Mouse (Mus musculus) kidney, postnatal 0 days (tissue): ENCODE measurements around the gene Nuak2. TPM values are rescaled to one million over a fixed set of nuclear protein-coding genes. Genes with fewer than 3 reads are reported as not detected.
A peak's percentile ranks its signal among the peaks of the same experiment; 100 is the strongest.

Source experiments
- ATAC-seq: fragments of 200-750 bp; cut with Nextera tagmentation; replicated peaks from 2 replicates; pipeline ENCODE4 v1.8.0; 2017; ENCODE audit warnings: low read depth, moderate number of reproducible peaks, moderate TSS enrichment, moderate library complexity; ENCODE audit not compliant: low FRiP score
- DNase-seq: peaks from one replicate; pipeline ENCODE4 v3.0.0-alpha.2; 2016; ENCODE audit warnings: low spot score
- H3K27ac ChIP-seq: fragments of 300-500 bp; sonication (generic); 2 replicates; pipeline ENCODE4 v1.5.1; 2014; ENCODE audit warnings: mild to moderate bottlenecking
- H3K27me3 ChIP-seq: fragments of 300-500 bp; sonication (generic); 2 replicates; pipeline ENCODE4 v1.6.1; 2014; ENCODE audit warnings: low read length, mixed read lengths; ENCODE audit not compliant: insufficient read depth
- H3K36me3 ChIP-seq: fragments of 300-500 bp; sonication (generic); 2 replicates; pipeline ENCODE4 v1.6.1; 2014; ENCODE audit warnings: low read length, mixed read lengths; ENCODE audit not compliant: insufficient read depth
- H3K4me1 ChIP-seq: fragments of 300-500 bp; sonication (generic); replicated peaks from 2 replicates; pipeline ENCODE4 v1.6.1; 2014; ENCODE audit warnings: antibody characterized with exemption, low read length, mixed read lengths; ENCODE audit not compliant: insufficient read depth
- H3K4me2 ChIP-seq: fragments of 300-500 bp; sonication (generic); 2 replicates; pipeline ENCODE4 v1.6.1; 2014; ENCODE audit warnings: mild to moderate bottlenecking, low read length, moderate library complexity, mixed read lengths
- H3K4me3 ChIP-seq: fragments of 300-500 bp; sonication (generic); replicated peaks from 2 replicates; pipeline ENCODE4 v1.5.1; 2014; ENCODE audit warnings: low read depth, low read length
- H3K9ac ChIP-seq: fragments of 300-500 bp; sonication (generic); 2 replicates; pipeline ENCODE4 v1.6.1; 2014; ENCODE audit warnings: low read depth, low read length
- H3K9me3 ChIP-seq: fragments of 300-500 bp; sonication (generic); replicated peaks from 2 replicates; pipeline ENCODE4 v1.6.1; 2016; ENCODE audit warnings: low read length, inconsistent platforms, mixed read lengths
- CTCF ChIP-seq: IDR thresholded peaks from 2 replicates; pipeline ENCODE4 v1.5.1; 2016; ENCODE audit warnings: antibody characterized with exemption, low read depth, mild to moderate bottlenecking, moderate library complexity
- WGBS: fragments of 180-500 bp; shearing (Covaris S2); extraction: QIAGEN DNeasy Blood & Tissue Kit; methylation state at CpG from one replicate; pipeline ENCODE4 v1.1.7; 2014; 5-methylcytosine and 5-hydroxymethylcytosine counted together
- polyA plus RNA-seq: library from polyadenylated mRNA; unstranded; fragments of >200 nt; fragmentation: Nextera tagmentation; extraction: Ambion mirVana; gene quantifications from 2 replicates; pipeline ENCODE4 v1.2.1, GENCODE M21; 2015

Gene Nuak2
- polyA plus RNA-seq, 1 experiment from 2014 or later: 8.7 TPM

- H3K9me3 ChIP-seq: no peaks in the 10 kb centered on the region
- WGBS: 44% methylated on average over 5 of the region's 5 CpGs
- no peak overlapping the region for H3K9ac ChIP-seq
- DNase-seq (peak; percentile 54), ATAC-seq (0 out of 2 replicates have a peak, but pooled peaks have one; percentile 22)
- peaks cover 23% of the 10 kb centered on the region for H3K4me1 ChIP-seq
- no peak overlapping the region for H3K27ac ChIP-seq
- H3K4me2 ChIP-seq: no peak overlapping the region
- no peak for TF ChIP-seq CTCF
- H3K36me3 ChIP-seq: no peaks in the 10 kb centered on the region
- no peaks in the 10 kb centered on the region for H3K27me3 ChIP-seq
- H3K4me3 ChIP-seq: no peak overlapping the region
Observed at GRCm38 (mm10) chr1:132319242-132319641, 3.3 kb downstream of the Nuak2 start.

DNA sequence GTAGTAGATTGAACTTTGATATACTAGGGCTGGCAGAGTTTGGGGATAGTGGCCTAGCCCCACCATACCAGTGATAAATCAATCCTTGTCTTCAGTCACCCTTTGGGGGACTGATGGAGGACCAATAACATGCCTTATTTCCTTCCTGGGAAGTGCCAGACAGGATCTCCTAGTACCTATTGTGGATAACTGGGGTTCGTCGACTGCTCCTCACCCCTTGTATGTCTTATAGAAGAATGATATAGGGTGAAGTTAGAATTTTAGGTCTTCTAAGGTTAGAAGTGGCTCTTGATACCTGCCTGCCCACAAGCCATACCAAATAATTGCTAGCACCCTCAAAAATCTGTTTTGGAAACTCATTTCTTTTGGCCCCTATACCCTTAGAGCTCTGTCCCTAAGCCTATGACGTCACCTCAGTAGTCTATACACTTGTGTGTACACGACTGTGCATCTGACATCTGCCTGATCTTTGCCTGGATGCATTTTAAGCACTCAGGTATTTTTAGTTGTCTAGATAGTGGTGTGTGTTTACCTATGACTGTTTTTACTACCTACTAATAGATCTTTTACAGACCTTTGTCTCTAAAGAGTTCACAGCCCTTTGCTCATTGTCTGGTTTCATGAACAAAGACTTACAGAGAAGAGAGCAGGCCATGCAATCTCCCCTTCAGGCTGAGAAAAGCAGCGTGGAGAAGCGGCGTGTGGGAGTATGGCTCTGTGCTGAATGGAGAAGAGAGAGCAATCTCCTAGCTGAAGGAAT, 6.1 kb downstream of the Nuak2 start:
- Histone ChIP-seq H3K27me3 (no peaks in the 10 kb centered on the region), H3K36me3 (no peaks in the 10 kb centered on the region), H3K27ac (0 out of 2 replicates have a peak overlapping the region, but pooled peaks have one; percentile 25), H3K9me3 (no peaks in the 10 kb centered on the region), H3K9ac (no peak overlapping the region), H3K4me2 (no peak overlapping the region), H3K4me3 (no peak overlapping the region), H3K4me1 (peaks cover 22% of the 10 kb centered on the region)
- 64% methylated on average over 7 of the region's 7 CpGs for WGBS
- TF ChIP-seq CTCF: no peak
- no peak for DNase-seq
- no peak for ATAC-seq

GRCm38 (mm10) chr1:132322711-132323542, 7.0 kb downstream of the Nuak2 start:
- no peak overlapping the region for H3K9ac ChIP-seq
- DNase-seq: peak; percentile 63
- ATAC-seq: no peak
- H3K4me3 ChIP-seq: no peak overlapping the region
- no peaks in the 10 kb centered on the region for H3K9me3 ChIP-seq
- H3K4me2 ChIP-seq: no peak overlapping the region
- TF ChIP-seq CTCF: no peak
- H3K27me3 ChIP-seq: no peaks in the 10 kb centered on the region
- 0 out of 2 replicates have a peak overlapping the region, but pooled peaks have one; percentile 25 for H3K27ac ChIP-seq
- no peaks in the 10 kb centered on the region for H3K36me3 ChIP-seq
- H3K4me1 ChIP-seq: peaks cover 21% of the 10 kb centered on the region
- 41% methylated on average over 13 of the region's 13 CpGs for WGBS

DNA sequence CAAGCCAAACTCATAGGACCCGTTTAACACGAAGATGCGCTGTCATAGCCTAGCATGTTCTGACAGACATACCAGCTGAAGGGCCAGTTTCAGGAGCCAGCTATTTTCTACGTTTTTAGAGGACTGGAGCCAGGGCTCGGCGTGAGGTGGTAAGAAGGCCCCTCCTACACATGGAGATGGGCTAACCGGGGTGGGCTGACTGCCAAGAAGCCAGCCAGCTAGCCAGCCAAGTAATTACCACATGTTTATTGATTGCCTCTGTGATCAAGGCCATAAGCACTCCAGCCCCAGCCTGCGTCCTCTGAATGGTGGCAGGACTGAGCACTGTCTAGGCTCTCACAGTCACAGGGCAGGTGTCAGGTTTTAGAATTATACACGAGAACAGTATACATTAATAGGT, 10.9 kb downstream of the Nuak2 start:
- peaks cover 13% of the 10 kb centered on the region; the same call in 1 of the 2 replicates for H3K4me1 ChIP-seq
- H3K4me2 ChIP-seq: no peak overlapping the region
- 44% methylated on average over 9 of the region's 9 CpGs for WGBS
- H3K9ac ChIP-seq: no peak overlapping the region
- no peak overlapping the region for H3K27ac ChIP-seq
- no peaks in the 10 kb centered on the region for H3K9me3 ChIP-seq
- peaks cover 4% of the 10 kb centered on the region; the same call in 1 of the 2 replicates for H3K36me3 ChIP-seq
- DNase-seq: no peak
- no peaks in the 10 kb centered on the region for H3K27me3 ChIP-seq
- no peak for ATAC-seq
- no peak for TF ChIP-seq CTCF
- no peak overlapping the region for H3K4me3 ChIP-seq

- H3K4me2 ChIP-seq: no peak overlapping the region
- no peaks in the 10 kb centered on the region for H3K9me3 ChIP-seq
- peaks cover 8% of the 10 kb centered on the region; the same call in 1 of the 2 replicates for H3K36me3 ChIP-seq
- no peak overlapping the region for H3K27ac ChIP-seq
- TF ChIP-seq CTCF: no peak
- ATAC-seq (no peak), DNase-seq (no peak)
- no peak overlapping the region for H3K9ac ChIP-seq
- 56% methylated on average over 17 of the region's 17 CpGs for WGBS
- no peak overlapping the region for H3K4me3 ChIP-seq
- H3K27me3 ChIP-seq: no peaks in the 10 kb centered on the region
- peaks cover 13% of the 10 kb centered on the region; the same call in 1 of the 2 replicates for H3K4me1 ChIP-seq
Observed at GRCm38 (mm10) chr1:132327477-132327876, 11.6 kb downstream of the Nuak2 start.

- H3K9me3 ChIP-seq: no peaks in the 10 kb centered on the region
- no peaks in the 10 kb centered on the region for H3K27me3 ChIP-seq
- no peak overlapping the region for H3K27ac ChIP-seq
- peaks cover 20% of the 10 kb centered on the region for H3K4me1 ChIP-seq
- H3K4me3 ChIP-seq: no peak overlapping the region
- ATAC-seq (no peak), DNase-seq (no peak)
- WGBS: 58% methylated on average over 3 of the region's 3 CpGs
- TF ChIP-seq CTCF: no peak
- H3K4me2 ChIP-seq: no peak overlapping the region
- no peak overlapping the region for H3K9ac ChIP-seq
- peaks cover 8% of the 10 kb centered on the region; the same call in 1 of the 2 replicates for H3K36me3 ChIP-seq
Observed at GRCm38 (mm10) chr1:132328565-132328964, 12.6 kb downstream of the Nuak2 start.
